Mouse (Mus musculus) forebrain, embryonic 10.5 days (tissue): Measurements from ENCODE around the gene Map3k5. TPM values are rescaled to one million over a fixed set of nuclear protein-coding genes. Genes with fewer than 3 reads are reported as not detected.

Source experiments
- DNase-seq: peaks from one replicate; pipeline ENCODE4 v3.0.0-alpha.2; 2017; ENCODE audit warnings: low spot score; ENCODE audit errors: extremely low spot score
- H3K27ac ChIP-seq: fragments of 300-500 bp; sonication (generic); 2 replicates; pipeline ENCODE4 v1.5.1; 2016; ENCODE audit warnings: mild to moderate bottlenecking
- H3K27me3 ChIP-seq: fragments of 300-500 bp; sonication (generic); 2 replicates; pipeline ENCODE4 v1.6.1; 2016; ENCODE audit warnings: mild to moderate bottlenecking; ENCODE audit not compliant: poor library complexity, severe bottlenecking
- H3K36me3 ChIP-seq: fragments of 300-500 bp; sonication (generic); replicated peaks from 2 replicates; pipeline ENCODE4 v1.6.1; 2016; ENCODE audit warnings: mild to moderate bottlenecking, moderate library complexity
- H3K4me1 ChIP-seq: fragments of 300-500 bp; sonication (generic); 2 replicates; pipeline ENCODE4 v1.6.1; 2016
- H3K4me3 ChIP-seq: fragments of 300-500 bp; sonication (generic); 2 replicates; pipeline ENCODE4 v1.5.1; 2016; ENCODE audit warnings: mild to moderate bottlenecking, moderate library complexity
- H3K9me3 ChIP-seq: fragments of 300-500 bp; sonication (generic); 2 replicates; pipeline ENCODE4 v1.6.1; 2016; ENCODE audit warnings: mild to moderate bottlenecking, moderate library complexity
- WGBS: fragments of 180-500 bp; shearing (Covaris S2); methylation state at CpG from one replicate; pipeline ENCODE4 v1.1.7; 2016; 5-methylcytosine and 5-hydroxymethylcytosine counted together
- polyA plus RNA-seq: library from polyadenylated mRNA; unstranded; fragments of >200 nt; fragmentation: Nextera tagmentation; extraction: Ambion mirVana; gene quantifications from 2 replicates; pipeline ENCODE4 v1.2.1, GENCODE M21; 2016

Map3k5 gene
- polyA plus RNA-seq, 1 experiment from 2014 or later: 0.42 TPM

GRCm38 (mm10) chr10:20025781-20026520 is 91.7 kb downstream of the Map3k5 start:
- DNase-seq: no peak
- Histone ChIP-seq H3K36me3 (no peaks in the 10 kb centered on the region), H3K4me3 (no peak overlapping the region), H3K4me1 (peaks cover 22% of the 10 kb centered on the region), H3K27me3 (no peaks in the 10 kb centered on the region), H3K9me3 (no peaks in the 10 kb centered on the region), H3K27ac (no peak overlapping the region)
- WGBS: 88% methylated on average over 12 of the region's 12 CpGs

GRCm38 (mm10) chr10:20030703-20031102 is 96.4 kb downstream of the Map3k5 start:
- Histone ChIP-seq H3K9me3 (no peaks in the 10 kb centered on the region), H3K4me3 (no peak overlapping the region), H3K27ac (no peak overlapping the region), H3K4me1 (peaks cover 4% of the 10 kb centered on the region; the same call in 1 of the 2 replicates), H3K36me3 (no peaks in the 10 kb centered on the region), H3K27me3 (no peaks in the 10 kb centered on the region)
- no peak for DNase-seq
- WGBS: 82% methylated on average over 1 of the region's 1 CpGs

GRCm38 (mm10) chr10:20031936-20032335 is 97.7 kb downstream of the Map3k5 start:
- H3K9me3 ChIP-seq: no peaks in the 10 kb centered on the region
- no peak for DNase-seq
- H3K4me1 ChIP-seq: peaks cover 4% of the 10 kb centered on the region; the same call in 1 of the 2 replicates
- 89% methylated on average over 2 of the region's 2 CpGs for WGBS
- H3K27me3 ChIP-seq: no peaks in the 10 kb centered on the region
- H3K36me3 ChIP-seq: no peaks in the 10 kb centered on the region
- no peak overlapping the region for H3K27ac ChIP-seq
- no peak overlapping the region for H3K4me3 ChIP-seq

- DNase-seq: no peak
- Histone ChIP-seq H3K4me1 (peaks cover 5% of the 10 kb centered on the region; the same call in 1 of the 2 replicates), H3K27me3 (no peaks in the 10 kb centered on the region), H3K9me3 (no peaks in the 10 kb centered on the region), H3K27ac (no peak overlapping the region), H3K36me3 (no peaks in the 10 kb centered on the region), H3K4me3 (no peak overlapping the region)
- WGBS: 83% methylated on average over 2 of the region's 2 CpGs
Observed at GRCm38 (mm10) chr10:20036375-20036774, 102.1 kb downstream of the Map3k5 start.

- Histone ChIP-seq H3K36me3 (no peaks in the 10 kb centered on the region), H3K27ac (no peak overlapping the region), H3K4me1 (peaks cover 5% of the 10 kb centered on the region; the same call in 1 of the 2 replicates), H3K27me3 (no peaks in the 10 kb centered on the region), H3K4me3 (no peak overlapping the region), H3K9me3 (no peaks in the 10 kb centered on the region)
- WGBS: 87% methylated on average over 7 of the region's 7 CpGs
- no peak for DNase-seq
Observed at GRCm38 (mm10) chr10:20036846-20037245, 102.6 kb downstream of the Map3k5 start.

- WGBS: 95% methylated on average over 3 of the region's 3 CpGs
- no peak for DNase-seq
Observed at GRCm38 (mm10) chr10:20039531-20039930, 105.3 kb downstream of the Map3k5 start.

GRCm38 (mm10) chr10:20040116-20040515 is 105.8 kb downstream of the Map3k5 start:
- H3K27me3 ChIP-seq: no peaks in the 10 kb centered on the region
- H3K9me3 ChIP-seq: no peaks in the 10 kb centered on the region
- no peak for DNase-seq
- peaks cover 5% of the 10 kb centered on the region; the same call in 1 of the 2 replicates for H3K4me1 ChIP-seq
- whole genome bisulfite sequencing: 70% methylated on average over 7 of the region's 7 CpGs
- no peak overlapping the region for H3K4me3 ChIP-seq
- H3K27ac ChIP-seq: no peak overlapping the region
- no peaks in the 10 kb centered on the region for H3K36me3 ChIP-seq

More at GRCm38 (mm10) chr10:20039531-20039930, 105.3 kb downstream of the Map3k5 start:
- Histone ChIP-seq H3K27me3 (no peaks in the 10 kb centered on the region), H3K4me1 (peaks cover 5% of the 10 kb centered on the region; the same call in 1 of the 2 replicates), H3K36me3 (no peaks in the 10 kb centered on the region), H3K4me3 (no peak overlapping the region), H3K27ac (no peak overlapping the region), H3K9me3 (no peaks in the 10 kb centered on the region)

- WGBS: 80% methylated on average over 4 of the region's 4 CpGs
- H3K4me3 ChIP-seq: no peak overlapping the region
- H3K27ac ChIP-seq: no peak overlapping the region
- H3K4me1 ChIP-seq: peaks cover 5% of the 10 kb centered on the region; the same call in 1 of the 2 replicates
- no peaks in the 10 kb centered on the region for H3K9me3 ChIP-seq
- no peaks in the 10 kb centered on the region for H3K27me3 ChIP-seq
- no peaks in the 10 kb centered on the region for H3K36me3 ChIP-seq
- DNase-seq: no peak
Observed at GRCm38 (mm10) chr10:20040677-20041076, 106.4 kb downstream of the Map3k5 start.

GRCm38 (mm10) chr10:20042081-20042480 is 107.8 kb downstream of the Map3k5 start:
- Histone ChIP-seq H3K27me3 (no peaks in the 10 kb centered on the region), H3K9me3 (no peaks in the 10 kb centered on the region), H3K4me1 (peaks cover 5% of the 10 kb centered on the region; the same call in 1 of the 2 replicates), H3K36me3 (no peaks in the 10 kb centered on the region), H3K27ac (no peak overlapping the region), H3K4me3 (no peak overlapping the region)
- DNase-seq: no peak
- WGBS: 94% methylated on average over 8 of the region's 8 CpGs

GRCm38 (mm10) chr10:20044051-20044450 is 109.8 kb downstream of the Map3k5 start:
- H3K4me1 ChIP-seq: peaks cover 5% of the 10 kb centered on the region; the same call in 1 of the 2 replicates
- no peak for DNase-seq
- no peaks in the 10 kb centered on the region for H3K27me3 ChIP-seq
- H3K4me3 ChIP-seq: no peak overlapping the region
- H3K36me3 ChIP-seq: no peaks in the 10 kb centered on the region
- no peak overlapping the region for H3K27ac ChIP-seq
- WGBS: 94% methylated on average over 2 of the region's 2 CpGs
- no peaks in the 10 kb centered on the region for H3K9me3 ChIP-seq

- no peaks in the 10 kb centered on the region for H3K9me3 ChIP-seq
- H3K27ac ChIP-seq: no peak overlapping the region
- WGBS: 90% methylated on average over 4 of the region's 4 CpGs
- H3K36me3 ChIP-seq: no peaks in the 10 kb centered on the region
- H3K4me1 ChIP-seq: no peaks in the 10 kb centered on the region
- no peaks in the 10 kb centered on the region for H3K27me3 ChIP-seq
- DNase-seq: no peak
- H3K4me3 ChIP-seq: no peak overlapping the region
Observed at GRCm38 (mm10) chr10:20045733-20046495, 111.6 kb downstream of the Map3k5 start.

GRCm38 (mm10) chr10:20056859-20057644 is 122.8 kb downstream of the Map3k5 start:
- H3K4me3 ChIP-seq: no peak overlapping the region
- no peaks in the 10 kb centered on the region; the same call in 1 of the 2 replicates for H3K4me1 ChIP-seq
- DNase-seq: no peak
- 96% methylated on average over 14 of the region's 14 CpGs for WGBS
- H3K27me3 ChIP-seq: no peaks in the 10 kb centered on the region
- no peaks in the 10 kb centered on the region for H3K9me3 ChIP-seq
- no peak overlapping the region for H3K27ac ChIP-seq
- no peaks in the 10 kb centered on the region for H3K36me3 ChIP-seq
